Comparison of ENCODE assay signal across 9 mouse cellular contexts in genomic region chr2:13577399-13577798, GRCm38 (mm10). TPM values are rescaled to one million over a fixed set of nuclear protein-coding genes. Genes with fewer than 3 reads are reported as not detected.
DNase-seq lines count a peak whose midpoint lies in the region; ATAC-seq lines count a peak whose summit lies in the region.
"Had no signal": no experiment of that assay in that cellular context is flagged by ENCODE, and none has a peak within 500 bp of the region (broad histone marks: within the 10 kb centered on the region; RNA-seq: fewer than 3 reads in every experiment).

No protein-coding gene starts in this region.

- DNase-seq in limb, embryonic 10.5 days (ENCODE audit: low spot score) = no peak
- DNase-seq in hindbrain, embryonic 14.5 days (ENCODE audit: low spot score) = no peak
- no peak for DNase-seq in left cerebral cortex, postnatal 14 days (ENCODE audit: low spot score in 2 of 2)
- DNase-seq in embryo, embryonic 11 days = no peak
- DNase-seq: right cerebral cortex, postnatal 14 days; thymus, postnatal 36 days had no signal

- 0 out of 2 replicates have a peak overlapping the region, but pooled peaks have one; percentile 1 for H3K4me3 ChIP-seq in limb, embryonic 13.5 days
- H3K4me3 ChIP-seq in limb, embryonic 10.5 days = no peak overlapping the region
- peak overlapping the region; percentile 9; the same call in 1 of the 2 replicates for H3K4me3 ChIP-seq in embryonic facial prominence, embryonic 15.5 days (replicated peaks)
- H3K4me3 ChIP-seq in hindbrain, embryonic 14.5 days (replicated peaks; ENCODE audit: low read length) = peak overlapping the region; percentile 14; the same call in 1 of the 2 replicates
- H3K4me3 ChIP-seq in neural tube, embryonic 13.5 days = peak overlapping the region; percentile 29

- H3K36me3 ChIP-seq in limb, embryonic 13.5 days = peaks cover 54% of the 10 kb centered on the region
- H3K36me3 ChIP-seq in limb, embryonic 10.5 days = peaks cover 57% of the 10 kb centered on the region
- peaks cover 39% of the 10 kb centered on the region for H3K36me3 ChIP-seq in embryonic facial prominence, embryonic 15.5 days
- peaks cover 48% of the 10 kb centered on the region for H3K36me3 ChIP-seq in hindbrain, embryonic 14.5 days (replicated peaks; ENCODE audit: control insufficient read depth, insufficient read depth)
- peaks cover 42% of the 10 kb centered on the region for H3K36me3 ChIP-seq in neural tube, embryonic 13.5 days

- H3K9ac ChIP-seq in limb, embryonic 13.5 days = no peak overlapping the region
- H3K9ac ChIP-seq in embryonic facial prominence, embryonic 15.5 days = no peak overlapping the region
- H3K9ac ChIP-seq in hindbrain, embryonic 14.5 days = no peak overlapping the region
- no peak overlapping the region for H3K9ac ChIP-seq in neural tube, embryonic 13.5 days

- peaks cover 25% of the 10 kb centered on the region for H3K4me1 ChIP-seq in limb, embryonic 13.5 days
- peaks cover 28% of the 10 kb centered on the region for H3K4me1 ChIP-seq in limb, embryonic 10.5 days
- peaks cover 16% of the 10 kb centered on the region for H3K4me1 ChIP-seq in embryonic facial prominence, embryonic 15.5 days
- H3K4me1 ChIP-seq in hindbrain, embryonic 14.5 days (replicated peaks; ENCODE audit: control insufficient read depth, insufficient read depth, low read length) = peaks cover 13% of the 10 kb centered on the region; the same call in 1 of the 2 replicates
- H3K4me1 ChIP-seq in neural tube, embryonic 13.5 days (replicated peaks) = peaks cover 42% of the 10 kb centered on the region

- no peak for ATAC-seq in limb, embryonic 13.5 days (ENCODE audit: low FRiP score, low read depth)
- ATAC-seq in embryonic facial prominence, embryonic 15.5 days (ENCODE audit: insufficient number of reproducible peaks, low FRiP score, low TSS enrichment, low read depth) = no peak
- no peak for ATAC-seq in hindbrain, embryonic 14.5 days (ENCODE audit: low FRiP score)
- ATAC-seq in neural tube, embryonic 13.5 days (ENCODE audit: low read depth) = no peak

- 98% methylated on average over 1 of the region's 1 CpGs for WGBS in limb, embryonic 13.5 days
- WGBS in limb, embryonic 10.5 days = 95% methylated on average over 1 of the region's 1 CpGs
- WGBS in embryonic facial prominence, embryonic 15.5 days = 92% methylated on average over 1 of the region's 1 CpGs
- 98% methylated on average over 1 of the region's 1 CpGs for WGBS in hindbrain, embryonic 14.5 days
- WGBS in neural tube, embryonic 13.5 days = 90% methylated on average over 1 of the region's 1 CpGs

- H3K4me2 ChIP-seq in limb, embryonic 13.5 days (replicated peaks) = peak overlapping the region; percentile 27
- H3K4me2 ChIP-seq in embryonic facial prominence, embryonic 15.5 days (replicated peaks) = peak overlapping the region; percentile 21
- peak overlapping the region; percentile 44 for H3K4me2 ChIP-seq in hindbrain, embryonic 14.5 days (replicated peaks)
- H3K4me2 ChIP-seq in neural tube, embryonic 13.5 days = peak overlapping the region; percentile 52

- intact Hi-C loops in left cerebral cortex, postnatal 14 days (cut with DNase I) = loop anchor here (5.0 to 10.0 kb wide), 2 partner anchors 35 to 183 kb away; partner anchors contain the start of gene Trdmt1

- no peaks in the 10 kb centered on the region for H3K9me3 ChIP-seq in limb, embryonic 13.5 days
- no peaks in the 10 kb centered on the region for H3K9me3 ChIP-seq in limb, embryonic 10.5 days (replicated peaks)
- no peaks in the 10 kb centered on the region for H3K9me3 ChIP-seq in embryonic facial prominence, embryonic 15.5 days (replicated peaks)
- H3K9me3 ChIP-seq in hindbrain, embryonic 14.5 days (ENCODE audit: control insufficient read depth, low read length) = no peaks in the 10 kb centered on the region
- H3K9me3 ChIP-seq in neural tube, embryonic 13.5 days = no peaks in the 10 kb centered on the region

- H3K27me3 ChIP-seq in limb, embryonic 13.5 days = no peaks in the 10 kb centered on the region
- no peaks in the 10 kb centered on the region for H3K27me3 ChIP-seq in limb, embryonic 10.5 days (ENCODE audit: low read depth, poor library complexity, severe bottlenecking)
- no peaks in the 10 kb centered on the region for H3K27me3 ChIP-seq in embryonic facial prominence, embryonic 15.5 days
- H3K27me3 ChIP-seq in hindbrain, embryonic 14.5 days (ENCODE audit: control insufficient read depth, insufficient read depth, low read length) = no peaks in the 10 kb centered on the region
- H3K27me3 ChIP-seq in neural tube, embryonic 13.5 days = no peaks in the 10 kb centered on the region

- no peak overlapping the region for H3K27ac ChIP-seq in limb, embryonic 13.5 days
- H3K27ac ChIP-seq in limb, embryonic 10.5 days = no peak overlapping the region
- no peak overlapping the region for H3K27ac ChIP-seq in embryonic facial prominence, embryonic 15.5 days (replicated peaks)
- no peak overlapping the region for H3K27ac ChIP-seq in hindbrain, embryonic 14.5 days
- no peak overlapping the region for H3K27ac ChIP-seq in neural tube, embryonic 13.5 days (replicated peaks)

RNA-seq across cellular contexts. Expression of gene Vim, which starts 3.7 kb away (rescaled TPM):
- polyA plus RNA-seq in limb, embryonic 13.5 days (2015; fragmentation: Nextera tagmentation; extraction: Ambion mirVana) = 863 and 871 TPM in 2 replicates
- polyA plus RNA-seq in limb, embryonic 10.5 days (2016; fragmentation: Nextera tagmentation; extraction: Ambion mirVana) = 183 and 240 TPM in 2 replicates
- polyA plus RNA-seq in embryonic facial prominence, embryonic 15.5 days (2015; fragmentation: Nextera tagmentation; extraction: Ambion mirVana) = 1,081 and 1,117 TPM in 2 replicates
- polyA plus RNA-seq in hindbrain, embryonic 14.5 days (2014; fragmentation: Nextera tagmentation; extraction: Ambion mirVana) = 448 TPM in 2 replicates
- 952 and 963 TPM in 2 replicates for polyA plus RNA-seq in neural tube, embryonic 13.5 days (2015; fragmentation: Nextera tagmentation; extraction: Ambion mirVana)
- 10 to 100 TPM; 82.1 to 84.0 TPM for total RNA-seq in left cerebral cortex, postnatal 14 days (2021)

RNA-seq across cellular contexts. Expression of gene Trdmt1, which starts 32.9 kb away (rescaled TPM):
- polyA plus RNA-seq in limb, embryonic 13.5 days (2015; fragmentation: Nextera tagmentation; extraction: Ambion mirVana) = 10.2 and 12.6 TPM in 2 replicates
- polyA plus RNA-seq in limb, embryonic 10.5 days (2016; fragmentation: Nextera tagmentation; extraction: Ambion mirVana) = 7.7 and 8.2 TPM in 2 replicates
- polyA plus RNA-seq in embryonic facial prominence, embryonic 15.5 days (2015; fragmentation: Nextera tagmentation; extraction: Ambion mirVana) = 7.7 and 9.3 TPM in 2 replicates
- 8.2 and 11.7 TPM in 2 replicates for polyA plus RNA-seq in hindbrain, embryonic 14.5 days (2014; fragmentation: Nextera tagmentation; extraction: Ambion mirVana)
- polyA plus RNA-seq in neural tube, embryonic 13.5 days (2015; fragmentation: Nextera tagmentation; extraction: Ambion mirVana) = 7.5 and 9.9 TPM in 2 replicates
- 1 to 10 TPM; 5.0 to 6.3 TPM for total RNA-seq in left cerebral cortex, postnatal 14 days (2021)
